Mouse (Mus musculus) cerebellum, adult 9-10 months (tissue): ENCODE measurements around the gene Tmem233.

ENCODE experiments used
- DNase-seq: peaks from one replicate; pipeline ENCODE4 v3.0.0; 2022

Tmem233 gene

DNA sequence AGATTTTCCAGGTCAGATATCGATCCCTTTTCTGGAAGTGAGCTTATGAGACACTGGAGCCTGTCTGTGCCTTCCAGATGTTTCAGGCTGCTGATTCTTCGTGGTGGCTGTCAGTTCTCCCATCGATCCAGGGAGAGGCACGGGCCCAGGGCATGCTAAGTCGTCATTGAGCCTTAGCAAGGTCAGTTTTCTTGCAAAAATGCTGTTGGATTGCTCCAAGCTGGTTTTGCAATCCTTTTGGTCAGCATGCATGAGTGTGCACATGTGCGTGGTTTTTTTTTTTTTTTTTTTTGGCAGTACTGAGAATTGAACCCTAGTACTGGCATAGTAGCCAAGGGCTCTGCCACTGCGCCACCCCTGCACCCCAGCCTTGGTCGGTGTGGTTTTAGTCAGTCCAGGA, 79.9 kb downstream of the Tmem233 start:
- DNase-seq: no peak

DNA sequence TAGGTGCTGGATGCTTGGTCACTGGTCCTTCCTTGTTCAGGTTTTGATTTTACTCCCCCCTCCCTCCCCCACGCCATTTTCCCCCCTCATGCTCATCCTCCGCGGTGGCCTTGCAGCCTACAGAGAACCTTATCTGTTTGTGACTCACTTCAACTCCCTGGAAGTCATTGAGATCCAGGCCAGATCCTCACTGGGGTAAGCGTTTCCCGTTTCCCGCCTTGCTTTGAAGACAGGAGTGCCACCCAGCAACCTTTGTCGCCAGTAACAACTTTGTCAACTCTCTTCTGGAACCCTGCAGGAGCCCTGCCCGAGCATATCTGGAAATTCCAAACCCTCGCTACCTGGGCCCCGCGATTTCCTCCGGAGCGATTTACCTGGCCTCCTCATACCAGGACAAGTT, 85.7 kb downstream of the Tmem233 start:
- DNase-seq: no peak

DNA sequence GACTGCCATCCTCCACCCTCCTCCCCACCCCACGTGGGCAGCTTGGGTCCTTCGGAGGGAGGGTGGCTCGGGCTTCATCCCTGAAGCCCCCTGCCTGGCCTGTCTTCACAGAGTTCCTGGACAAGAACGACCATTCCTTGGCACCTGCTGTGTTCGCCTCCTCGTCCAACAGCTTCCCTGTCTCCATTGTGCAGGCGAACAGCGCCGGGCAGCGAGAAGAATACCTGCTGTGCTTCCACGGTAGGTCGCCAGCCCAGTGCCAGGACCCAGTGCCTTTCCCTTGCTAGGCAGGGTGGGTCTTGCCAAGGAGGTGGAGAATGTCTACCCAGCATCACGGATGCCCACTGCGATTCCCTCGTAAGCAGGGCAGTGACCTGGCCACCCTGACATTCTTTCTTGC, 88.9 kb downstream of the Tmem233 start:
- DNase-seq: peak; percentile 22

DNA sequence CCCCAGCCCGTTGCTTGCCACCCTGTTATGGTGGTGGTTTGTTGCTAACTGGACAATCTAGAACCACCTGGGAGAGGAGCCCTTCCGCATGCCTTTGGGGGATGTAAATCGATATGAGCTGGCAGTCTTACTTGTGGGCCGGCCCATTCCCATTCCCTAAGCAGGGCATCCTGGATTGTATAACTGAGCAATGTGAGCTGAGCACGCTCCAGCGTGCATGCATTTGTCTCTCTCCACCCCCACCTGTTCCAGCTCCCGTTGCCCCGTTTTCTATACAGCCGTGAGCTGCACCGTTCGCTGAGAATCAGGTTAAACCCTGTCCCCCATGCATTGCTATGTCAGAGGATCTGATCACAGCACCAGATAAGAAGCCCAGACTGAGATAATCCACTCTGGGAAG, 91.3 kb downstream of the Tmem233 start:
- DNase-seq: no peak
